Mouse (Mus musculus) limb, embryonic 13.5 days (tissue): Measurements from ENCODE around the gene Tiam1. TPM values are rescaled to one million over a fixed set of nuclear protein-coding genes. Genes with fewer than 3 reads are reported as not detected.
A peak's percentile ranks its signal among the peaks of the same experiment; 100 is the strongest.

Experiments
- ATAC-seq: fragments of 200-750 bp; cut with Nextera tagmentation; 2 replicates; pipeline ENCODE4 v1.8.0; 2017; ENCODE audit warnings: low read depth, moderate number of reproducible peaks, moderate TSS enrichment; ENCODE audit not compliant: low FRiP score
- H3K27ac ChIP-seq: fragments of 300-500 bp; sonication (generic); 2 replicates; pipeline ENCODE4 v1.5.1; 2015; ENCODE audit warnings: inconsistent platforms, mild to moderate bottlenecking, moderate library complexity
- H3K27me3 ChIP-seq: fragments of 300-500 bp; sonication (generic); 2 replicates; pipeline ENCODE4 v1.6.1; 2015; ENCODE audit warnings: mild to moderate bottlenecking, inconsistent platforms
- H3K36me3 ChIP-seq: fragments of 300-500 bp; sonication (generic); 2 replicates; pipeline ENCODE4 v1.6.1; 2015; ENCODE audit warnings: inconsistent platforms, mild to moderate bottlenecking, moderate library complexity
- H3K4me1 ChIP-seq: fragments of 300-500 bp; sonication (generic); 2 replicates; pipeline ENCODE4 v1.6.1; 2015; ENCODE audit warnings: inconsistent platforms
- H3K4me2 ChIP-seq: fragments of 300-500 bp; sonication (generic); replicated peaks from 2 replicates; pipeline ENCODE4 v1.6.1; 2015; ENCODE audit warnings: inconsistent platforms, mild to moderate bottlenecking, moderate library complexity
- H3K4me3 ChIP-seq: fragments of 300-500 bp; sonication (generic); 2 replicates; pipeline ENCODE4 v1.5.1; 2015; ENCODE audit warnings: moderate library complexity, mild to moderate bottlenecking, inconsistent platforms
- H3K9ac ChIP-seq: fragments of 300-500 bp; sonication (generic); 2 replicates; pipeline ENCODE4 v1.6.1; 2015; ENCODE audit warnings: mild to moderate bottlenecking, inconsistent platforms
- H3K9me3 ChIP-seq: fragments of 300-500 bp; sonication (generic); 2 replicates; pipeline ENCODE4 v1.6.1; 2016; ENCODE audit warnings: inconsistent platforms
- WGBS: fragments of 180-500 bp; shearing (Covaris S2); methylation state at CpG from one replicate; pipeline ENCODE4 v1.1.7; 2015; 5-methylcytosine and 5-hydroxymethylcytosine counted together
- polyA plus RNA-seq: library from polyadenylated mRNA; unstranded; fragments of >200 nt; fragmentation: Nextera tagmentation; extraction: Ambion mirVana; gene quantifications from 2 replicates; pipeline ENCODE4 v1.2.1, GENCODE M21; 2015

Gene Tiam1
- polyA plus RNA-seq, 1 experiment from 2014 or later = 55.0 TPM

DNA sequence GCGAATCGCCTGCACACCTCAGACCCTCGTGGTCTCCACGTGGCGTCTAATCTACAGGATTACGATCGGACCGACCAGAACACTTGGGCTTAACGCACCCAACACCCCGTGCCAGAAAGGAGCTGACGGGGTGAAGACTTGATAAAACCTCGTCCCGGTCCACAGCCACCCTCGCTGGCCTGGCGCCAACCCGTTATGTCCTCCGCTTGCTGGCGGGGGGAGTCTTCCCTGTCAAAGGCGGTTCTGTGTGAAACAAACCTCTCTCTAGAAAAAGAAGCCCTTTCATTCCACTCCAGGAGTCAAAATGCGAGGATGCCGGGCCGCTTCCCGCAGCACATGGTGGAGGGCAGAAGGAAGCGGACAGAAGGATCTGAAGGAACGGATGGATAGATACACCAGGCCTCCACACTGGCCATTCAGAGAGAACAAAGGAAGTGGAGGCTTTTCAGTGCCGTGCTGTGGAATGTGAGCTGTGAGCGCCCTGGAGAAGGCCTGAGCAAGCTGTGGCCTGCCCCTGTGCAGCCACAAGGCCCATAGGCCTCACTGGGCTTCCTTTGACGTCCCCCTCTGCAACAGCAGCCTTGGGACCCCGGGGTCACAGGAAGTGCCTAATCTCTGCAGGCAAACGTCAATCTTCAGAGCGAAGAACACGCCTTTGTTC is 131.9 kb downstream of the Tiam1 start:
- no peak overlapping the region for H3K4me2 ChIP-seq
- H3K9me3 ChIP-seq = no peaks in the 10 kb centered on the region
- peak overlapping the region; percentile 35 for H3K27ac ChIP-seq
- no peak overlapping the region for H3K9ac ChIP-seq
- peaks cover 6% of the 10 kb centered on the region; the same call in 1 of the 2 replicates for H3K36me3 ChIP-seq
- WGBS = 76% methylated on average over 32 of the region's 32 CpGs
- H3K27me3 ChIP-seq = no peaks in the 10 kb centered on the region
- peaks cover 88% of the 10 kb centered on the region for H3K4me1 ChIP-seq
- H3K4me3 ChIP-seq = no peak overlapping the region
- ATAC-seq = no peak

DNA sequence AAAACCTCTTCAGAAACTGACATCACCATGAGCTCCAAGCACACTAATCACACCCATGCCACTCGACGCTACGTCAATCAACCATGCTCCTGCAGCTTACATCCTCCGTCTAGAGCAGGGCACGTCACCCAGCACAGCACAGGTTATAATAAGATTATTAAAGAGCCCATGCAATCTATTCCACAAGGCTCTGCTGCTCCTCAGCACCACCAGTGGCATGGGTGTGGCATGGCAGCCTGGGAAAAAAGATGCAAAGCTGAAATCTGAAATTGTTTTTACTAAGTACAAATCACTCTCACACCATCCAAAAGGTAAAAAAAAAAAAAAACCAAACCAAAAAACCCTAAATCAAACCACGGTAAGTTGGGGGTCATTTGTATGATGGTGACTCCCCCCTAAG is 135.1 kb downstream of the Tiam1 start:
- H3K9ac ChIP-seq = no peak overlapping the region
- no peaks in the 10 kb centered on the region for H3K27me3 ChIP-seq
- WGBS = 60% methylated on average over 6 of the region's 6 CpGs
- no peaks in the 10 kb centered on the region for H3K9me3 ChIP-seq
- no peak overlapping the region for H3K4me2 ChIP-seq
- peaks cover 57% of the 10 kb centered on the region for H3K4me1 ChIP-seq
- H3K36me3 ChIP-seq = peaks cover 6% of the 10 kb centered on the region; the same call in 1 of the 2 replicates
- no peak overlapping the region for H3K4me3 ChIP-seq
- 0 out of 2 replicates have a peak overlapping the region, but pooled peaks have one; percentile 39 for H3K27ac ChIP-seq
- no peak for ATAC-seq

DNA sequence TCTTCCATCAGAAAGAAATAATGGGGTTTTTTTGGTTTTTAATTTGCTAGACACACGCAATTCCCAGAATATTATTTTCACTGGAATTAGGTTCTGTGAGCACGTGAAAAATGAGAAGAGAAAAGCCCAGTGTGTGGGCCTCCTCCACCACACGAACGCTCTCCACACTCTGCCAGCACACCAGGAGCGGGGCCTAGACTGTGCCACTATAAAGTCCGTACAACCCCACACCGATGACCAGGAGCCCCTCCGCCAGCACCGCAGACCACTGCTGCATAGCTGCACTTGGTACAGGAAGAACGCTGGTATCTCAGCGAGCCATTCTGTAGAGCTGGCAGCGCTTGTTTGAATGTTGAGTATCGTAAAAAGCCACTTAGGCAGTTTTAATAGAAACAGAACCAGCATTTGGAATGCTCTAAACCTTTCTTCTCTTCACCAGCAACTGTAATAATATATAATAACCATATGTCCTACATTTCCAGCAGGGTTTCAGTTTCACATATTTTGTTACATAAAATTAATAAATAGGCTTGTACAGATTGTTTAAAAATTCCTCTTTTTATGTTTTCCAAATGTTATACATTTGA is 136.1 kb downstream of the Tiam1 start:
- H3K9me3 ChIP-seq = no peaks in the 10 kb centered on the region
- no peak overlapping the region for H3K4me3 ChIP-seq
- no peak overlapping the region for H3K9ac ChIP-seq
- peaks cover 48% of the 10 kb centered on the region for H3K4me1 ChIP-seq
- H3K36me3 ChIP-seq = peaks cover 6% of the 10 kb centered on the region; the same call in 1 of the 2 replicates
- H3K4me2 ChIP-seq = peak overlapping the region; percentile 31
- H3K27ac ChIP-seq = no peak overlapping the region
- H3K27me3 ChIP-seq = no peaks in the 10 kb centered on the region
- ATAC-seq = peak; percentile 55; the same call in 1 of the 2 replicates
- WGBS = 23% methylated on average over 13 of the region's 13 CpGs

DNA sequence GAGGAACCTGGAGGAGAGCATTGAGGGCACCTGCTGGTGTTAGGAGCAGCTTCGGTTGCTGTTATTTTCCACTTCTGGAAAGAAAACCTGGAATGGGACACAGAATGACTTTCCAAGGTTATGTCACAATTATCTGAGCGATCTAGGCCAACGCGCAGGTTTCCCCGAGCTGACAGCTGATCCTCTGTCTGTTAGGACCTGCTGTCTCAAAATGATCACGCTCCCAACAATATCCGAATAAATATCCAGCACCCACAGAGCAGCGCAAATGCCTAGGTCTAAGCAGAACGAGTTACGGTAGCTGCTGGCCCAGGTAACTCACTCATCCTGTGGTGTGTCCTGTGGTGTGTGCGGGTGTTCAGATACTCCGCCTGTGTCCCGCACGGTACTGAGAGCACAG is 140.0 kb downstream of the Tiam1 start:
- Histone ChIP-seq H3K27ac (no peak overlapping the region), H3K36me3 (peaks cover 6% of the 10 kb centered on the region; the same call in 1 of the 2 replicates), H3K4me2 (no peak overlapping the region), H3K4me1 (peaks cover 16% of the 10 kb centered on the region), H3K9ac (no peak overlapping the region), H3K27me3 (no peaks in the 10 kb centered on the region), H3K4me3 (no peak overlapping the region), H3K9me3 (0 out of 2 replicates have a peak, but pooled peaks cover 5% of the 10 kb centered on the region)
- ATAC-seq = no peak
- WGBS = 97% methylated on average over 14 of the region's 14 CpGs

DNA sequence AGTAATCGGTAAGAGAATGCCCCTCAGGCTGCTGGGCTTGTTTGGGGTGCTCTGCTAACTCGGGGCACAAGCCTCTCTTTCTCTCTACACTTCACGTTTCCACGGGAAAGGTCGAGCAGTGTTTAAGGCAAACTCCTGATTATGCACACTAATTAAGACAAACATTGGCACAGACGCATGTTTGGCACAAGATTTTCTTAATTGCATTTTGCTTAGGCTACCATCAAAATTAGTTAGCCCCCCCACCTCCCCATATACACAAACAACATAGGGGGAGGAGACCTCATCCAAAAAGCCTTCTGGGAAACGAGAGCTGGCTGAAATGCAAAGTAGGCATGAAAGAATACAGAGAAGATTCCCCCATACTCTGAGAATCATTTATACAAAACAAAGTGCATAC is 148.4 kb downstream of the Tiam1 start:
- H3K27me3 ChIP-seq = no peaks in the 10 kb centered on the region
- WGBS = 80% methylated on average over 7 of the region's 7 CpGs
- H3K4me1 ChIP-seq = peaks cover 36% of the 10 kb centered on the region
- ATAC-seq = no peak
- no peak overlapping the region for H3K9ac ChIP-seq
- peaks cover 11% of the 10 kb centered on the region for H3K9me3 ChIP-seq
- H3K36me3 ChIP-seq = peaks cover 13% of the 10 kb centered on the region
- H3K4me3 ChIP-seq = no peak overlapping the region
- H3K27ac ChIP-seq = no peak overlapping the region
- H3K4me2 ChIP-seq = no peak overlapping the region

GRCm38 (mm10) chr16:89993991-89994825 is 149.4 kb downstream of the Tiam1 start:
- WGBS = 77% methylated on average over 17 of the region's 17 CpGs

DNA sequence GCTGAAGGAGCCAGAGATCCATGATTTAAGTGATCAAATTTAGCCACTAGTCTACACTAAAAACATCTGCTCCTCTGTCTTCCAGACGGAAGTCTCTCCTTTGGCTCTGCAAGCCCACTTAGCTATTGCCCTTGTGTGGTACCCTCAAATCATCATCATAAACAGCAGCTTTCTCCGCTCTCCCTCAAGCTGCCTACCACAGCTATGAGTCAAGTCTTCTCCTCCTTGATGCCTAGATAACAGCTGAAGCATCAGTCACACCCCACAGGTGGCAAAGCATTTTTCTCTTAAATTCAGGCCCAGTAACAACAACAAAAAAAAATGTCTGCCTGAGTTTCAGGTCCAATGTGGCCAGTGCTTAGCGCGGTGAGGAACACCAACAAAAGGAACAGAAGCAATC is 150.1 kb downstream of the Tiam1 start:
- ATAC-seq = no peak
- Histone ChIP-seq H3K9ac (no peak overlapping the region), H3K9me3 (peaks cover 7% of the 10 kb centered on the region), H3K4me1 (peaks cover 36% of the 10 kb centered on the region), H3K27ac (no peak overlapping the region), H3K4me2 (no peak overlapping the region), H3K4me3 (no peak overlapping the region), H3K36me3 (peaks cover 7% of the 10 kb centered on the region), H3K27me3 (no peaks in the 10 kb centered on the region)
- 87% methylated on average over 4 of the region's 4 CpGs for WGBS

More at GRCm38 (mm10) chr16:89993991-89994825, 149.4 kb downstream of the Tiam1 start:
- Histone ChIP-seq H3K4me1 (peaks cover 36% of the 10 kb centered on the region), H3K9me3 (peaks cover 8% of the 10 kb centered on the region), H3K27me3 (no peaks in the 10 kb centered on the region), H3K9ac (no peak overlapping the region), H3K4me3 (no peak overlapping the region), H3K36me3 (peaks cover 7% of the 10 kb centered on the region), H3K4me2 (no peak overlapping the region), H3K27ac (no peak overlapping the region)
- ATAC-seq = no peak

DNA sequence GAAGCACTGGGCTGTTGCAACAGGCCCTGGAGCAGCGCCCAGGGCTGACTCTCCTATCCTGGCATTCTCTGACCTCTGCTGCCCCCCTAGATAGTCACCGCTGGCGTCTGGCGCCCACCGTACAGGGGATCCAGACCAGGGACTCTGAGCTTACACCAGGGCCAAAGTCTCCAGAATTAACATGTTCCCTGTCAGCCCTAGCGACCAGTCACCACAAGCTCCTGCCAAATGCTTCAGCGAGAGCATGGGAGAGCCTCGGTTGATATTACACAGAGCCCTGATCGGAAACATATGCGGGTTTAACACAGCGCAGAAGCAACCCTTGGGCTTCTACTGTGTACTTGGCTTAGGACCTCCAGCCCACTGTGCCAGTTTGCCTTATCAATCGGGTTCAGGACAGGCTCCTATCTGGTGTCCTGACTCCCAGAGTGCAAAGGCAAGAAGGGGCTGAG is 151.8 kb downstream of the Tiam1 start:
- no peaks in the 10 kb centered on the region for H3K27me3 ChIP-seq
- peaks cover 7% of the 10 kb centered on the region for H3K9me3 ChIP-seq
- H3K9ac ChIP-seq = no peak overlapping the region
- H3K36me3 ChIP-seq = peaks cover 7% of the 10 kb centered on the region
- ATAC-seq = peak; percentile 88; the same call in 1 of the 2 replicates
- WGBS = 30% methylated on average over 12 of the region's 12 CpGs
- H3K4me2 ChIP-seq = no peak overlapping the region
- peaks cover 42% of the 10 kb centered on the region for H3K4me1 ChIP-seq
- peak overlapping the region; percentile 70 for H3K27ac ChIP-seq
- no peak overlapping the region for H3K4me3 ChIP-seq

- no peaks in the 10 kb centered on the region for H3K27me3 ChIP-seq
- 86% methylated on average over 5 of the region's 5 CpGs for WGBS
- H3K4me1 ChIP-seq = peaks cover 51% of the 10 kb centered on the region
- ATAC-seq = no peak
- H3K9me3 ChIP-seq = no peaks in the 10 kb centered on the region
- H3K9ac ChIP-seq = no peak overlapping the region
- H3K27ac ChIP-seq = no peak overlapping the region
- no peak overlapping the region for H3K4me2 ChIP-seq
- no peaks in the 10 kb centered on the region for H3K36me3 ChIP-seq
- no peak overlapping the region for H3K4me3 ChIP-seq
These were observed 153.1 kb downstream of the Tiam1 start for GRCm38 (mm10) chr16:89990288-89990955.

DNA sequence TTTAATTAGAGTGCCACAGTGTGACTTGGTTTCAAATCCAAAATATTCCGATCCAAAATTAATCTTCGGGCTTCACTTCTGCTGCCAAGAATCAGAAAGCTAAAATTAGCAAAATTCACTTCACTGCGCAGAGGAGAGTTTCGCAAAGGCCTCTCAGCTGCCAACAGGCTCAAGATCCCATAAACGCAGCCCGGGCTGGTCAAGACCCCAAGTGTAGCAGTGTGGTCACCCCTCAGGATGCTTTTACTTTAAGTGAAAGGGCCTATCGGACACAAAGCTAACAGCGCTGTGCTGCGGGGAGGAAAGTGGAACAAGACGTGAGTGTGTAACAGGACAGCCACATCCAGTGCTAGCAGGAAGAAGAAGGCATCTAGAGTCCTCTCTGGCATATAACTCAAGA is 153.8 kb downstream of the Tiam1 start:
- H3K4me1 ChIP-seq = peaks cover 45% of the 10 kb centered on the region
- no peaks in the 10 kb centered on the region for H3K27me3 ChIP-seq
- H3K4me3 ChIP-seq = no peak overlapping the region
- 86% methylated on average over 10 of the region's 10 CpGs for WGBS
- H3K9me3 ChIP-seq = no peaks in the 10 kb centered on the region
- no peak overlapping the region for H3K9ac ChIP-seq
- no peak overlapping the region for H3K27ac ChIP-seq
- ATAC-seq = no peak
- H3K4me2 ChIP-seq = no peak overlapping the region
- H3K36me3 ChIP-seq = no peaks in the 10 kb centered on the region

DNA sequence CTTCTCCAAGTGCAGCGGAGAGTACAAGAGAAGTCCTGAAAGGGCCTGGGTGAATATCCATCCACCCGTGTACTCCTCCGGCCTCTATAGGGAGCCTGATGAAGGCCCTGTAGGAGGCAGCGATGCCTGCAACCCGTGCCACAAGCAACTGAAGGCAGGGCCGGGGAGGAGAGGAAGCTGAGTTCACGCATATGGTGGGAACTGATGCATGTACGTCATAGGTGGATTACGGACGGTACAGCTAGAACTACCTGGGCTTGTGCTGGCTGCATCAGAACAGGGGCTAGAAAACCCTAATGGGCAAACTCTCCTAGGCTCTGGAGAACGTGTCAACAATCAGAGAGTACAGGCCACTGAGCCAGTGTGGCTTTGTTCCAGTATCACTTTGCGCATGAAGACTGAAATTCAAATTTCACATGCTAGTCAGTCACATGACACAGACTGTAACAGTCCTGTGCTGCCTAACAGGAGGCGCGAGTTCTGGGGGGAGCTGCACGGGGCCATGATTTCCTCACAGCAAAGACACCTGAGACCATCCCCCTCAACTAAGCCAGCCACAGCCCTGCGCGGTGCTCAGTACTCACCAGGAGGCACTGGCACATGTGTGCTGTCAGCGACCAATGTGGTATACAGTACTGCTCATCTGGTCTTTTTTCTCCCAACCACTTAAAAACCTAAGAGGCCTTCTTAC is 156.8 kb downstream of the Tiam1 start:
- H3K27ac ChIP-seq = no peak overlapping the region
- no peak overlapping the region for H3K4me3 ChIP-seq
- H3K9ac ChIP-seq = no peak overlapping the region
- 86% methylated on average over 18 of the region's 18 CpGs for WGBS
- ATAC-seq = no peak
- H3K4me1 ChIP-seq = peaks cover 26% of the 10 kb centered on the region
- no peak overlapping the region for H3K4me2 ChIP-seq
- H3K36me3 ChIP-seq = no peaks in the 10 kb centered on the region
- no peaks in the 10 kb centered on the region for H3K27me3 ChIP-seq
- H3K9me3 ChIP-seq = no peaks in the 10 kb centered on the region
